ENCODE assay signal across 18 mouse cellular contexts in the genomic region with DNA sequence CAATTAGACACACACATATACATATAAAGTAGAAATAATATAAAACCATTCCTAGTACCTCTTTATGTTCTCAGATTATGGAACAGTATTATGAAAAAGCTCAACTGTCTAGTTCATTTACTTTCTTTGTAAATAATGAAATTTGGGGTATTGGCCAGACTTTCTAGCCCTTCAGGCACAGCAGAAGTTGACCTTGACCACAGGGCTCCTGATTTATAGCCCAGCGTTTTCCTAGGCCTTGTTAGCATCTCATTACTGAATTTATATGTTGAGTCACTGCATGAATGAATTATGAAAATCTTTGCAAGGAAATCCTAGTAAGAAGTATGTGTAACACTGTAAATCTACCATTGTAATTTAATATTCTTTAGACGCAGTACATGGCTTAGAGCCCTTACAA.
"Had no signal": no experiment of that assay in that cellular context is flagged by ENCODE, and none has a peak within 500 bp of the region (broad histone marks: within the 10 kb centered on the region; RNA-seq: fewer than 3 reads in every experiment).

No protein-coding gene starts in this region.

- H3K27me3 ChIP-seq: limb, embryonic 12.5 days; limb, embryonic 15.5 days; megakaryocyte, embryonic 14.5 days; neural tube, embryonic 12.5 days; neural tube, embryonic 15.5 days had no signal

- H3K4me3 ChIP-seq: limb, embryonic 12.5 days; limb, embryonic 15.5 days; megakaryocyte, embryonic 14.5 days; neural tube, embryonic 12.5 days; neural tube, embryonic 15.5 days had no signal

- H3K4me2 ChIP-seq: limb, embryonic 12.5 days; limb, embryonic 15.5 days; liver, embryonic 11.5 days; lung, embryonic 14.5 days; midbrain, embryonic 11.5 days; neural tube, embryonic 12.5 days; neural tube, embryonic 15.5 days had no signal

- H3K36me3 ChIP-seq: limb, embryonic 12.5 days; limb, embryonic 15.5 days; neural tube, embryonic 12.5 days; neural tube, embryonic 15.5 days had no signal

- DNase-seq: kidney, adult 9 months; kidney, postnatal 14 days; left cerebral cortex, postnatal 4 days; liver, postnatal 0 days; lung, embryonic 14.5 days; midbrain, embryonic 14.5 days; right cerebral cortex, adult 18-20 months; right cerebral cortex, postnatal 14 days; right cerebral cortex, postnatal 4 days; thymus, adult 2 months; thymus, postnatal 25 days had no signal
